Mouse (Mus musculus) liver, embryonic 15.5 days (tissue): ENCODE results near the gene Slamf8. TPM values are rescaled to one million over a fixed set of nuclear protein-coding genes. Genes with fewer than 3 reads are reported as not detected.

Experiments used
- ATAC-seq: fragments of 200-750 bp; cut with Nextera tagmentation; 2 replicates; pipeline ENCODE4 v1.8.0; 2017; ENCODE audit warnings: moderate number of reproducible peaks, mild to moderate bottlenecking, moderate library complexity; ENCODE audit not compliant: insufficient read depth
- H3K27ac ChIP-seq: fragments of 300-500 bp; sonication (generic); replicated peaks from 2 replicates; pipeline ENCODE4 v1.5.1; 2015; ENCODE audit warnings: mild to moderate bottlenecking, inconsistent platforms
- H3K27me3 ChIP-seq: fragments of 300-500 bp; sonication (generic); 2 replicates; pipeline ENCODE4 v1.6.1; 2015; ENCODE audit warnings: mild to moderate bottlenecking, inconsistent platforms
- H3K36me3 ChIP-seq: fragments of 300-500 bp; sonication (generic); replicated peaks from 2 replicates; pipeline ENCODE4 v1.6.1; 2015; ENCODE audit warnings: moderate library complexity, mild to moderate bottlenecking, inconsistent platforms
- H3K4me1 ChIP-seq: fragments of 300-500 bp; sonication (generic); replicated peaks from 2 replicates; pipeline ENCODE4 v1.6.1; 2015; ENCODE audit warnings: inconsistent platforms
- H3K4me2 ChIP-seq: fragments of 300-500 bp; sonication (generic); 2 replicates; pipeline ENCODE4 v1.6.1; 2015; ENCODE audit warnings: moderate library complexity, mild to moderate bottlenecking, inconsistent platforms
- H3K4me3 ChIP-seq: fragments of 300-500 bp; sonication (generic); replicated peaks from 2 replicates; pipeline ENCODE4 v1.5.1; 2015; ENCODE audit warnings: mild to moderate bottlenecking, inconsistent platforms
- H3K9ac ChIP-seq: fragments of 300-500 bp; sonication (generic); 2 replicates; pipeline ENCODE4 v1.6.1; 2015; ENCODE audit warnings: moderate library complexity, mild to moderate bottlenecking, inconsistent platforms
- H3K9me3 ChIP-seq: fragments of 300-500 bp; sonication (generic); replicated peaks from 2 replicates; pipeline ENCODE4 v1.6.1; 2016; ENCODE audit warnings: inconsistent platforms
- WGBS: fragments of 180-500 bp; shearing (Covaris S2); methylation state at CpG from one replicate; pipeline ENCODE4 v1.1.7; 2015; ENCODE audit warnings: mixed read lengths; ENCODE audit not compliant: insufficient replicate concordance; 5-methylcytosine and 5-hydroxymethylcytosine counted together
- polyA plus RNA-seq: library from polyadenylated mRNA; unstranded; fragments of >200 nt; fragmentation: Nextera tagmentation; extraction: Ambion mirVana; gene quantifications from 2 replicates; pipeline ENCODE4 v1.2.1, GENCODE M21; 2015

Gene Slamf8
- polyA plus RNA-seq, 1 experiment from 2014 or later: 0.10 TPM

DNA sequence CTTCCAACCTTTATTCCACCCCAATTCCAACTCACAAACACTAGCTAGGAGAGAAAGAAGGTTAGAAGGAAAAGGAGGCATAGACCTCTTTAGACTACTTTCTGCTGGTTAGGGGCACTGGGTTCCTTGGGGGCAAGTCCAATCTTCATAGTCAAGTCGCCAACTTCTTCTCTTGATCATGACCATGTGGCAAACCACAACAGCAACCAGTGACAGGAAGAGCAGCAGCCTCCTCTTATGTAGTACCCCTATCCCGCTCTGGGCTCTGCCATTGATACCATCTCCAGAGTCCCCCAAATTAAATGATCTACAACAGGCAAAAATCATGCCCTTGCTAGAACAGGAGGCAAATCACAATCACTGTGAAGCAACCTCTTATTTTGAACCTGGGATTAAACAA is 3.6 kb upstream of the Slamf8 start:
- Histone ChIP-seq H3K9ac (no peak overlapping the region), H3K27me3 (no peaks in the 10 kb centered on the region), H3K36me3 (no peaks in the 10 kb centered on the region), H3K27ac (no peak overlapping the region), H3K9me3 (no peaks in the 10 kb centered on the region), H3K4me1 (no peaks in the 10 kb centered on the region), H3K4me2 (no peak overlapping the region), H3K4me3 (no peak overlapping the region)
- 26% methylated on average over 2 of the region's 2 CpGs for WGBS
- ATAC-seq: no peak

DNA sequence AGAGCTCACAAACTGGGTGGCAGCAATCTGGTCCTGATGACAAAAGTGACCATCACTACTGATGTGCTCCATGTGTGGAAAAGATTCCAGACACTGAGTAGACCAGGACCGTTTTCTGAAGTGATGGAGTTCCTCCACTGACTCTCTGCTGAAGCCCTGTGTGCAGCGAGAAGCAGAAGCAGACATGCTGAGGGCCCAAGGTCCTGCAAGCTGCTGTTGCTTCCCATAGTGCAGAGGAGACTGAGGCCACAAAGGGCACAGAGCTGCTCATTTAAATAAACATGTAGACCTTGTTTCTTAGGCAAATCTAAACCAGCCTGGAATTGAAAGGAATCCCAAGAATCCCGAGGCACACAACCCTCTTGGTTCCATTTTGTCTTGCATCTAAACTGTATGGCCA is 3.0 kb upstream of the Slamf8 start:
- no peaks in the 10 kb centered on the region for H3K4me1 ChIP-seq
- no peak overlapping the region for H3K4me3 ChIP-seq
- no peaks in the 10 kb centered on the region for H3K9me3 ChIP-seq
- H3K36me3 ChIP-seq: no peaks in the 10 kb centered on the region
- H3K27ac ChIP-seq: no peak overlapping the region
- ATAC-seq: no peak
- no peaks in the 10 kb centered on the region for H3K27me3 ChIP-seq
- 47% methylated on average over 3 of the region's 3 CpGs for WGBS
- H3K4me2 ChIP-seq: no peak overlapping the region
- H3K9ac ChIP-seq: no peak overlapping the region

DNA sequence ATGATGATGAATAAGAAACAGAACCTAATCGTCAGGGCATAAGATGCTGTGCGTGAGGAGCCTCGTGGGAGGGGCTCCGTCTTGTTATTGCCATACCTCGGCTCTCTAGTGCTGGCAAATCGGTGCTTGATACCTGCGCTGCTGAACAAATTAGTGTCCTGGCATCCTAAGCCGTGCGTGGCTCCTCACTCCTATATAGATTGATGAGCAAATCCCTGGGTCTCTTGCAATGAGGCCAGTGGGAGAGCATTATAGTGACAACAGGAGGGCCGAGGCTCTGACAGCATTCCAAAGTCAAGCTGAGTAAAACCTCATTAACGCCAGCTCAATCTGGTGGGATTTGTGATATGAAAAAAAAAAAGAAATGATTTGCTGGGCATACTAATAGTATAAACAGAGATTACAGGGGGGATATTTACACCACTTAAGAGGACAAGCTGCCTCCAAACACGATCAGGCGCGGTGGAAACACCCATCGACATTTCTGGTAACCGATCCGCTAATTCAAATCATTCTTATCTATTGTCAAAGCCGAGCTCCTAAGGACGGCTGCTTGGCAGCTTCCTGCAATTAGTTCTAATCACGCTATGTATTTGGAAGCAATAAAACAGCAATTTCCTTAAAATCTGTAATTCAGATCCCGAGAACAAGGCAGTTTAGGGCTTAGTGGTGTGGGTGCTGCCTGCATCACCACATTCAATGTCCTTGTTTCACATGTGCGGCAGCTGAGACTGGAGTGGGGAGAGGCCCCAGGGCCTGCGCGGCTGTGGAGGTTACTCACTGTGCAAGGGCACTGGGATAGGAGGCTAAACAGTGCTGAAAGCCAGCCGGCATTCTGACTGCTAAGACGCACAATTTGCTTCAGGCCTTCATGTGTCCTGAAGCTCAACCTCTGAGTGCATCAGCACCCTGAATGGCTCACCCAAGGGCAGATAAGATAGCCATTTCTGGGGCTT is 4.5 kb downstream of the Slamf8 start:
- Histone ChIP-seq H3K4me3 (no peak overlapping the region), H3K27me3 (peaks cover 18% of the 10 kb centered on the region), H3K4me2 (no peak overlapping the region), H3K4me1 (no peaks in the 10 kb centered on the region), H3K27ac (no peak overlapping the region), H3K36me3 (no peaks in the 10 kb centered on the region), H3K9ac (no peak overlapping the region), H3K9me3 (no peaks in the 10 kb centered on the region)
- ATAC-seq: no peak
- 46% methylated on average over 26 of the region's 26 CpGs for WGBS

DNA sequence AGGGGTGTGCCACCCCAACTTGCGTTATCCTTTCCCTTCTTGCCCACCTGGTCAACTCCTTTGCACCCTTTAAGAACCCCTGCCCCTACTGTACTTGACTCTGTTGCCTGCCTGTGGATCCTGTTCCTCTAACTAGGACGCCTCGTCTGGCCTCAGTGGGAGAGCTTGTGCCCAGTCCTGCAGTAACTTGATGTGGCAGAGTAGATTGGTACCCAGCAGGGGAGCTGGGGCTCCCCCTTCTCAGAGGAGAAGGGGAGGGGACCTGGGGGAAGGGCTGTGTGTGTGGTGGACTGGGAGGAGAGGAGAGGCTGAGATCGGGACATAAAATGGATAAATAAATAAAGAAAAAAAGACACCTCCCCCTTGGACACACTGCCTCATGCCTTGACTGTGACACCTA is 5.3 kb downstream of the Slamf8 start:
- no peak for ATAC-seq
- Histone ChIP-seq H3K27me3 (peaks cover 18% of the 10 kb centered on the region), H3K4me2 (no peak overlapping the region), H3K9ac (no peak overlapping the region), H3K27ac (no peak overlapping the region), H3K36me3 (no peaks in the 10 kb centered on the region), H3K9me3 (no peaks in the 10 kb centered on the region), H3K4me1 (no peaks in the 10 kb centered on the region), H3K4me3 (no peak overlapping the region)
- WGBS: 48% methylated on average over 4 of the region's 4 CpGs

DNA sequence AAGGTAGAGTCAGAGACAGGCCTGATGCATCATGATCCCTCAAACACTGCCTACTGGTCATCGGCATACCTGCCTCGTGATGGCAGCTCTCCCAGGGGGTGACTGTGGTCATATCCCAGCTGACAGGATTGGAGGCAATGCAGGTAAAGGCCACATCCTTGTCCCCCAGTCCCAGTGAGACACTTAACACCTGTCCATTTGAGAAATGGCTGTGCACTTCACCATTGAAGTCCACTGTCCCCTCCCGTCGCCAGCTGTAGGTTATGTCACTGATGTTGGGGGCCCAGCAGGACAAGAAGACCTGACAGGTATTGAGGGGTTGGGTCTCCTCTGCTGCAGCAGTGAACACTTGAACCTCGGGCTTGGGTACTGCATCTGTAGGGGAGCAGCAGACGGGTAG is 6.1 kb downstream of the Slamf8 start:
- H3K4me1 ChIP-seq: no peaks in the 10 kb centered on the region
- H3K27ac ChIP-seq: no peak overlapping the region
- H3K36me3 ChIP-seq: no peaks in the 10 kb centered on the region
- ATAC-seq: no peak
- H3K9me3 ChIP-seq: no peaks in the 10 kb centered on the region
- no peak overlapping the region for H3K4me3 ChIP-seq
- 59% methylated on average over 6 of the region's 6 CpGs for WGBS
- no peak overlapping the region for H3K9ac ChIP-seq
- no peak overlapping the region for H3K4me2 ChIP-seq
- peaks cover 18% of the 10 kb centered on the region for H3K27me3 ChIP-seq

DNA sequence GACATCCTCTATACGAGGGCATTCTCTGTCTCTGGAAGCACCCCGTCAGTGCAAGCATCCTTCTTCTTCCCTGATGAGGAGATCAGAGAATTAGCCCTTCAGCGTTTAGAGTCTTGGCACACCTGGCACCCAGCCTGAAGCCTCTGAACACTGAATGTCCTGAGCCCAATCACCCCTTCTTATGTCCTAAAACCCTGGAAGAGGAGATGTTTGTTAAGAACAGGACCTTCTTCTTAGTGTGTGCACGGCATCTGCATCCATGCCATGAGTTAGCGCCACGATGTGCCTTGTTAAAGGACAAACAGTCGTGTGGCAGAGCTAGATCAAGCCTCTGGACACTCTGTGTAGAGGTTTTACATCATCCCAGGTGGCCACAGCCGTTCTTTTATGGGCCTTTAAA is 7.9 kb downstream of the Slamf8 start:
- Histone ChIP-seq H3K4me3 (no peak overlapping the region), H3K27ac (no peak overlapping the region), H3K36me3 (no peaks in the 10 kb centered on the region), H3K27me3 (peaks cover 18% of the 10 kb centered on the region), H3K4me2 (no peak overlapping the region), H3K4me1 (no peaks in the 10 kb centered on the region), H3K9me3 (no peaks in the 10 kb centered on the region), H3K9ac (no peak overlapping the region)
- 62% methylated on average over 8 of the region's 8 CpGs for WGBS
- no peak for ATAC-seq

DNA sequence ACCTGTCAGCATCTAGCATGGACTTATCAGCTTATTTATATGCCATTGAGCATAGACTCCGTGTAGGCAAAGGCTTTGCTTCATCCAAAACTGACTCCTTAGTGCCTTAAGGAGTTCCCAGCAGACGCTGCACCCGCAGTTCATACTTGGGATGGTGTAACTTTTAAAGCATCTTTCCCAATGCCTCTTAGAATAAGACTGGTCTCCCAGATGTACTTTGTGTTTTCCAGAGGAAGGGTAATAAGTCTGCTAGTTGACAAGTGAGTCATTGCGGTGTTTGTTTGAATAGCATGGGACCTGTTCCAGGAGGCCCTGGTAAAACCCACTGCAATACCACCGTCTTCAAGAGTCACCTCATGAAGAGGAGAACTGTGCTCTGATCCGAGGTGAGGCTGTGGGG is 10.3 kb downstream of the Slamf8 start:
- H3K4me3 ChIP-seq: no peak overlapping the region
- H3K27ac ChIP-seq: no peak overlapping the region
- WGBS: 53% methylated on average over 6 of the region's 6 CpGs
- ATAC-seq: no peak
- H3K9ac ChIP-seq: no peak overlapping the region
- no peaks in the 10 kb centered on the region for H3K9me3 ChIP-seq
- no peaks in the 10 kb centered on the region for H3K36me3 ChIP-seq
- no peaks in the 10 kb centered on the region for H3K4me1 ChIP-seq
- H3K27me3 ChIP-seq: peaks cover 10% of the 10 kb centered on the region
- no peak overlapping the region for H3K4me2 ChIP-seq

DNA sequence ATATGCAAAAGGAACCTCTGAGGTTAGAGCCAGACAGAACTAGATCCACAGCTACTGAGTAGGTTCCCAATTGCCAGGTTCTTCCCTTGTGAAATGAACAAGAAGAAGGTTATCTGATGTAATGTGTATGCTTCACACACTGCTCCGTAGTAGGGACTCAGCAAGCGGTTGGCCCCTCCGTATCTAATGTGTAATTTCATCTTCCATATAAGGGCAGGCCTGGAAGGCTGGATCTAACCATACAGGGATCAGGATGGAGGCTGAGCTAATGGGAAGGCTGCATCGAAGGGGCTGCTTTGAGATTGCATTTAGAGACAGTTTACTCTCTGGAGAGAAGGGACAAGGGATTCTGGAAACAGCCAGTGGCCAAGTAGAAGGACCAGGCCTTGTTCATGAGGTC is 22.6 kb downstream of the Slamf8 start:
- WGBS: 64% methylated on average over 4 of the region's 4 CpGs

DNA sequence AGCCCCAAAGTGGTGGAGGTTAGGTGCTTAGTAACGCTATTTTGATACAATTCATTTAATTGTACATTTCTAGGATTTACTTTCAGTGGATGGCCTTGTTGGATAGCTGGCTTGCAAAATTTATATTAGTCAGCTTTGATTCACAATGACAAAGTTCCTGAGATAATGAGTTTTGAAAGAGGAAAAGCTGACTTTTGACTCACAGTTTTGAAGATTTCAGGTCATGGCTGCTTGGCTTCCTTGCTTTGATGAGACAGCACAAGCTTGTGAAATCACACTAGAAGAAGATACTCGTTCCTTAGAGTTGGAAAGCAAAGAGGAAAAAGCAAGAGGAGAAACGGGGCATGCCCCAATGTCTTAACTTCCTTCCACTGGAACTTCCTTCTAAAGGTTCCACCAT is 24.2 kb downstream of the Slamf8 start:
- WGBS: 28% methylated on average over 3 of the region's 3 CpGs
- no peak overlapping the region for H3K4me2 ChIP-seq

More for the DNA sequence above, 22.6 kb downstream of the Slamf8 start:
- H3K4me2 ChIP-seq: no peak overlapping the region
- H3K9ac ChIP-seq: no peak overlapping the region
- ATAC-seq: no peak
- no peaks in the 10 kb centered on the region; the same call in 1 of the 2 replicates for H3K4me1 ChIP-seq
- no peak overlapping the region for H3K27ac ChIP-seq
- no peaks in the 10 kb centered on the region for H3K36me3 ChIP-seq
- no peaks in the 10 kb centered on the region for H3K9me3 ChIP-seq
- H3K27me3 ChIP-seq: peaks cover 28% of the 10 kb centered on the region
- H3K4me3 ChIP-seq: no peak overlapping the region

DNA sequence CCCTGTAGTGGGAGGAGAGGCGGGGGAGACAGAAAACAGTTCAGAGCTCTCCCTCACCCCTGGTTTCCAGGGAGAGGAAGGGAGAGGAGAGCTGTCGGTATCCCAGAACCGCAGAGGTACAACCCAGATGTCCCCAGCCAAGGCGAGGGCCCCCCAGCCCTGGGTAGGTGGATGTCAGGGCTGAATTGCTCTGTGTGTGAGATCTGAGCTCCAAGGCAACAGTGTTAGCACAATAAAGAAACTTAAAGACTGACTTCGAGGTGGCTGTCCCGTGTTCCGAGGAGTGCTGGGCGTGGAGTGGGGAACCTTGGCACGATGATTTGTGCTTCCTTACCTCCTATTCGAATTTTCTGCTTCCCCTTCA is 26.9 kb downstream of the Slamf8 start:
- Histone ChIP-seq H3K27ac (no peak overlapping the region), H3K27me3 (peaks cover 66% of the 10 kb centered on the region)
- 0 out of 2 replicates have a peak, but pooled peaks have one; percentile 2 for ATAC-seq

More for the DNA sequence above, 24.2 kb downstream of the Slamf8 start:
- peaks cover 7% of the 10 kb centered on the region; the same call in 1 of the 2 replicates for H3K4me1 ChIP-seq
- no peak for ATAC-seq
- peaks cover 44% of the 10 kb centered on the region for H3K27me3 ChIP-seq
- H3K9me3 ChIP-seq: no peaks in the 10 kb centered on the region
- no peak overlapping the region for H3K4me3 ChIP-seq
- H3K36me3 ChIP-seq: no peaks in the 10 kb centered on the region
- no peak overlapping the region for H3K27ac ChIP-seq
- no peak overlapping the region for H3K9ac ChIP-seq

DNA sequence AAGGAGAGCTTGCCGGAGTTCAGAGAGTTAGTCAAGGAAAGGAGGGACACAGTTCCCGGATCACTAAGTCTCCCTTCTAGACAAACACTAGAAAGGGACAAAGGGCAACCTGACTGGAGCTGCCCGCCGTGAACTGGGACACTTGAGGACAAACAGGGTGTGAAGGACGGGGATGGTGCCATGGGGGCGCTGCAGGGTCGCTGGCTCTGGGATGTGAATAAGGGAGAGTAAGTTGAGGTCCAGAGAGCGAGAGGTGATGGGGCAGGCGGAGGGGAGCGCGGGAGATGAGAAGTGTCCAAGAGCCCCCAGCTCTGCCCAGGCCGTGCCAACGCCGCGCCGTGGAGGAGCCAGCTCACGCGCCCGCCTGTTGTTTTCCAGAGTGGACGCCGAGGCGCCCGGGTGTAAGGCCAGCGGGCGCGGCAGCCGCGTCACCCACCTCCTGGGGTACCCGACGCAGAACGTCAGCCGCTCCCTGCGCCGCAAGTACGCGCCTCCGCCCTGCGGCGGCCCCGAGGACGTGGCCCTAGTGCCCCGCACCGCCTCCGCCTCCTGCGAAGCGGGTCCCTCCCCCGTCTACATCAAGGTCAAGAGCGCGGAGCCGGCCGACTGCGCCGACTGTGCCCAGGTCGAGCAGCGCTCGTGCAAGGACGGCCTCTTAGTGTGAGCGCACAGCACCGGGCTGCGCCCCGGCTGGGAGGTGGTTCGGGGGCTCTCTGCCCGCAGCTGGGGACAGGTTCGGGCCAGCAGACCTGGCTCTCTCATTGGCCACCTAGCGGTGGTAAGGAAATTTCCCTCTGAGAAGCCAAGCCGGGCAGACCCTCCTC is 27.5 kb downstream of the Slamf8 start:
- peak; percentile 47 for ATAC-seq
- Histone ChIP-seq H3K9ac (no peak overlapping the region), H3K36me3 (no peaks in the 10 kb centered on the region), H3K27me3 (peaks cover 66% of the 10 kb centered on the region), H3K9me3 (no peaks in the 10 kb centered on the region), H3K4me2 (peak overlapping the region; percentile 60), H3K4me1 (peaks cover 7% of the 10 kb centered on the region; the same call in 1 of the 2 replicates), H3K4me3 (peak overlapping the region; percentile 42), H3K27ac (no peak overlapping the region)
- WGBS: under 1% methylated on average over 61 of the region's 66 CpGs

More for the DNA sequence above, 26.9 kb downstream of the Slamf8 start:
- 4% methylated on average over 10 of the region's 10 CpGs for WGBS
- Histone ChIP-seq H3K4me3 (peak overlapping the region; percentile 42), H3K9ac (no peak overlapping the region), H3K4me2 (peak overlapping the region; percentile 60), H3K4me1 (peaks cover 7% of the 10 kb centered on the region; the same call in 1 of the 2 replicates), H3K9me3 (no peaks in the 10 kb centered on the region), H3K36me3 (no peaks in the 10 kb centered on the region)
